Mouse (Mus musculus): ENCODE results near the gene Slain2.

Gene Slain2

GRCm38 (mm10) chr5:72913648-72914557 lies at the start of gene Slain2:
Gene Slain2, plus strand, starts transcription at chr5:72914304.
- DNase-seq (ENCODE audit: low read depth, low spot score) = peak; percentile 99

GRCm38 (mm10) chr5:72864654-72865178 lies 49.4 kb upstream of the Slain2 start:
- no peak for DNase-seq (ENCODE audit: low read depth, low spot score)

- peak; percentile 67 for DNase-seq (ENCODE audit: low read depth, low spot score)
Measured at GRCm38 (mm10) chr5:72866260-72866905, 47.7 kb upstream of the Slain2 start.

DNA sequence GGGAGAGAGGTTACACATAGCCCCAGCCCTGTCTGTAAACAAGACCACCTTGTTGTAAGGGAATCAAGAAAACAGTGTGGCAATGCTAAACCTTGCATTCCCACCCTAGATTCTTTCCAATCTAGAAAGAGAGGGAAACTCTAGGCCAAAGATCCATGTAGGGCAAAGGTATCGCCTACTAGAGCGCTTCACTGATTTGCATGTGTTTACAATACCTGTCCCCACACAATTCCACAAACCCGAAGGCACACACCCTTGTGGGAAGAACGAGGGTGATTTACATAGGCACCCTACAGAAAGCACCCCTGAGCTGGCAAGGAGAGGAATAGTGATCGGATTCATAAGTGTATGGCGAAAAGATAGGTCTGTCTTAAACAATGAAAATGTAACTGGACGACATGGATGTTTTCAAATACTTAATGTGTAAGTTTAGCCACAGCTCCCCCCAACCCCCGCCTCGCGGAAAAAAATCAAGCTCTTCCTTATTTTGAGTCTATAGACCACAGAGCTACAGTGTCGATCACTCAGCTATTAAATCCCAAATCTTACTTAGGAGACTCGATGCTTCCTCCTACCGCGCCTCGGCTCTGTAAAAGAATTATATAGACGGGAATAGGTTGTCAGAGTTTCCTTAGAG lies 47.0 kb upstream of the Slain2 start:
- no peak for DNase-seq (ENCODE audit: low read depth, low spot score)

- peak; percentile 86 for DNase-seq (ENCODE audit: low read depth, low spot score)
Measured at GRCm38 (mm10) chr5:72868091-72868875, 45.8 kb upstream of the Slain2 start, which contains the start of gene Tec. Gene Tec, minus strand, starts transcription at chr5:72868483.

DNA sequence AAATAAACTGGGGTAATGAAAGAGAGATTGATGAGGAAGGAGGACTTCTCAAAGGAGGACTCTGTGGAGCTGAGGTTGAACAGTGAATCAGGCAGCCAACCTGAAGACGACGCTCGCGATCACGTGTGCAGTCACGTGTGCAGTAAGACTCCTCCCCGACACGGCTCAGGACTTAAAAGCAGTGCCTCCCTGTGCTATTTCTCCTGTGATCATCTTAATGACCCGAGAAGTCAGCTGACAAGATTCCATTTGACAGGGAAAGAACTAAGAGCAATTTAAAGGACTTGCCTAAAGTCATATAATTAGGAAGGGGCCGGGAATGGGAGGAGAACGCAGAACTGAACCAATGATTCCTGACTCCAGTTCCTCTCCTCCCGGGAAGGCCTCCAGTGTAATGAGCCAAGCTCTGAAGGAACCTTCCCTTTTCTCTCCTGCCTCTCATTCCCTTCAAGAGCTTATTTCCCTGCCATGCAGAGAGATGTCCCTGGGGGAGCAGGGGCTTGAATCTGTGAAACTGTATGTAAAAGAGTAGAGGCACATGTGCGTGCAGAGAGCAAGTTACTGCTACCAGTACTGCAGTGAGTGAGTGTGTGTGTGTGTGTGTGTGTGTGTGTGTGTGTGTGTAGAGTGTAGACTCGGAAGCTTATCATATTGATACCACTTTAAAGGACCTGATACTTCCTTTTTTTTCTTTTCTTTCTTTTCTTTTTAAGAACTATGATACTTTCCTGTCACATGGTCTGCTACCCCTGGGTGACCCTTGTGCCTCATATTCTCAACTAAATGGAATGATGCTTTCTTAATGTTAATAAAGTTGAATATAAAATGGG lies 44.1 kb upstream of the Slain2 start:
- peak; percentile 61 for DNase-seq (ENCODE audit: low read depth, low spot score)

GRCm38 (mm10) chr5:72871114-72871513 lies 43.0 kb upstream of the Slain2 start:
- peak; percentile 38 for DNase-seq (ENCODE audit: low read depth, low spot score)

- DNase-seq (ENCODE audit: low read depth, low spot score) = no peak
Measured at GRCm38 (mm10) chr5:72879736-72880135, 34.4 kb upstream of the Slain2 start.

DNA sequence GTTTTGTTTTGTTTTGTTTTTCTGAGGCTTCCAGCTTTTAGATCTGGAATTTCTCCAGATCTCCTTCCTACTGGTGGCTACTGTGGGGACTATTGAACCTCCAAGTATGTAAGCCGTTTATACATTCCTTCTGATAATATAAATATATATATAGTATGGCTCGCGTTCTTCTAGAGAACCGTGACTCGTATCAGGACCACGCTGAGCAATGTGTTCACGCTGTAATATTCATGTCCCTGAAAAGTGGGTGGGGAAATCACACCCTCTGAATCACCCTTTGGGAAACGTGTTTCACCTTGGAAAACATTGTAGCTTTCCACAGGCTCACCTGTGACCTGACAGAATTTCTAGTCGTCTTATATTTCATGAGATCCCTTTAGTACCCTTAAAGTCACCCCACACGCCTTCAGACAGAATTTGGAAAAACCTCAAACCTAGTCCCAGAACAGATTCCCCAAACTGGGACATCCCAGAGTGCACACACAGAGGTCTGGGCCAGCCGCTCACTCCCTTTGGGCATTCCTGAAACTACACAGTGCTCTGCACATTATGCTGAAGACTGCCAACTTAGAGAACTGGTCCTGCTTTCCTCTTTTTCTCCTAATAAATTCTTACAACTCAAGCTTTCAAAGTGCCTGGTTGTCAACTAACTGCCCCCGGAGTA lies 32.2 kb upstream of the Slain2 start:
- DNase-seq (ENCODE audit: low read depth, low spot score) = no peak

GRCm38 (mm10) chr5:72882412-72882765 lies 31.7 kb upstream of the Slain2 start:
- no peak for DNase-seq (ENCODE audit: low read depth, low spot score)

DNA sequence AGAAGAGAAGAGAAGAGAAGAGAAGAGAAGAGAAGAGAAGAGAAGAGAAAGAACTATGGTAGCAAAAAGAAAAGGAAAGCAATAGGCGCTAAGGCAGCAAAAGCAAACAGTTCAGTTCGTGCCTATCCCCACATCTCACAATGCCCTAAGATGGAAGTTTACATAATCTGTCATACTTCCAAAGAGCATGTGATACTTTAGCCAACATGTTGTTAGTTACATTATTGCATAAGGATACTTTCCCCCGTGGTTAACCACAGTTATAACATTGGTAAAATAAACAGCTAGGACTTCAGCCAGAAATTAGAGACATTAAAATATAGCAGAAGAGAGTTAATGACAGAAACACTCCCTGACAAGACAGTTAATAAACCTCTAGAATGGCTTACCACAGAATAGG lies 30.4 kb upstream of the Slain2 start:
- no peak for DNase-seq (ENCODE audit: low read depth, low spot score)

GRCm38 (mm10) chr5:72886458-72887222 lies 27.5 kb upstream of the Slain2 start:
- DNase-seq (ENCODE audit: low read depth, low spot score) = no peak

DNA sequence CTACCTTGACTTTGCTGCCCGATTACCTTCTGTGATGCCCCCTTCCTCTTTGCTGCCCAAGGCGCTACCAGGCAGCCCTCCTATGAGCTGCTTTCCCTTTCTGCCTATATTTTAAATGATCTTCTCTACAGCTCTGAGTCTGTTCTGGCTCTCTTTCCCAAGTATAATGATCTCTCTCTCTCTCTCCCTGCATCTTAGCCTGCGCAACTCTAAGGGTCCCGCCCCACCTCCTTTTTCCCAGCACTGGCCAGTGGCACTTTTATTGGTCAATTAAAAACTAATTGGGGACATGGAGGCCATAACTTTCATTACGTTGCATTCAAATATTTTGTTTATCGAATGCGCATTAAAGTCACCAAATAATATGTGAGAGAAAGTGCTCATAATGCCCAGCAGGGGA lies 25.8 kb upstream of the Slain2 start:
- DNase-seq (ENCODE audit: low read depth, low spot score) = no peak

GRCm38 (mm10) chr5:72891534-72891933 lies 22.6 kb upstream of the Slain2 start:
- peak; percentile 91 for DNase-seq (ENCODE audit: low read depth, low spot score)

- DNase-seq (ENCODE audit: low read depth, low spot score) = peak; percentile 80
Measured at GRCm38 (mm10) chr5:72893987-72894386, 20.1 kb upstream of the Slain2 start.

GRCm38 (mm10) chr5:72895261-72895660 lies 18.8 kb upstream of the Slain2 start:
- DNase-seq (ENCODE audit: low read depth, low spot score) = no peak

- peak; percentile 52 for DNase-seq (ENCODE audit: low read depth, low spot score)
Measured at GRCm38 (mm10) chr5:72896478-72897279, 17.4 kb upstream of the Slain2 start.

DNA sequence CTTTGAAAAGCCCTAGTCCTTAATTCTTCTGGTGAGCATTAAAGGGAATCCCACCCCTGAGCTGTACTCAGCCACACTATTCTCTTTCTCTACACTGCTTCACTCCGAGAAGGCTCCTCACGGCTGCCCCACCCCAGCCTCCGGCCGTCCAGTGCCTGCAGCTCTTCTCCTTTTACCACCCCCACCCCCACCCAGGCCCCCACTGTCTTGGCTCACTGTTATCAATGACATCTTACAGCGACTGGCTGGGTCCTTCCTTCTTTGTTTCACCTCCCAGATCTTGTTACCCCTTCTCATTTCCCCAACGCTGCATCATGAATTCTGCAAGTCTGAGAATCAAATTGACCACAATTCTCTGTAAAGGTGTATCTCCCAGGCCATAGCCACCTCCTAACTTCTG lies 16.1 kb upstream of the Slain2 start:
- peak; percentile 81 for DNase-seq (ENCODE audit: low read depth, low spot score)
